Mouse (Mus musculus) kidney, embryonic 15.5 days (tissue): ENCODE data around the gene Pik3r1. TPM values are rescaled to one million over a fixed set of nuclear protein-coding genes. Genes with fewer than 3 reads are reported as not detected.

Experiments used
- ATAC-seq: fragments of 200-750 bp; cut with Nextera tagmentation; replicated peaks from 2 replicates; pipeline ENCODE4 v1.8.0; 2017; ENCODE audit warnings: moderate TSS enrichment; ENCODE audit not compliant: low FRiP score
- H3K27ac ChIP-seq: fragments of 300-500 bp; sonication (generic); 2 replicates; pipeline ENCODE4 v1.5.1; 2015; ENCODE audit warnings: mild to moderate bottlenecking, inconsistent platforms
- H3K27me3 ChIP-seq: fragments of 300-500 bp; sonication (generic); 2 replicates; pipeline ENCODE4 v1.6.1; 2015; ENCODE audit warnings: inconsistent platforms
- H3K36me3 ChIP-seq: fragments of 300-500 bp; sonication (generic); 2 replicates; pipeline ENCODE4 v1.6.1; 2015; ENCODE audit warnings: inconsistent platforms
- H3K4me1 ChIP-seq: fragments of 300-500 bp; sonication (generic); 2 replicates; pipeline ENCODE4 v1.6.1; 2015; ENCODE audit warnings: inconsistent platforms
- H3K4me2 ChIP-seq: fragments of 300-500 bp; sonication (generic); 2 replicates; pipeline ENCODE4 v1.6.1; 2015; ENCODE audit warnings: moderate library complexity, mild to moderate bottlenecking, inconsistent platforms
- H3K4me3 ChIP-seq: fragments of 300-500 bp; sonication (generic); replicated peaks from 2 replicates; pipeline ENCODE4 v1.5.1; 2015; ENCODE audit warnings: mild to moderate bottlenecking, inconsistent platforms
- H3K9ac ChIP-seq: fragments of 300-500 bp; sonication (generic); 2 replicates; pipeline ENCODE4 v1.6.1; 2015; ENCODE audit warnings: mild to moderate bottlenecking, inconsistent platforms
- H3K9me3 ChIP-seq: fragments of 300-500 bp; sonication (generic); replicated peaks from 2 replicates; pipeline ENCODE4 v1.6.1; 2016; ENCODE audit warnings: inconsistent platforms
- WGBS: fragments of 180-500 bp; shearing (Covaris S2); methylation state at CpG from one replicate; pipeline ENCODE4 v1.1.7; 2015; ENCODE audit warnings: mixed read lengths; 5-methylcytosine and 5-hydroxymethylcytosine counted together
- polyA plus RNA-seq: library from polyadenylated mRNA; unstranded; fragments of >200 nt; fragmentation: Nextera tagmentation; extraction: Ambion mirVana; gene quantifications from 2 replicates; pipeline ENCODE4 v1.2.1, GENCODE M21; 2015

The Pik3r1 gene
- polyA plus RNA-seq, 1 experiment from 2014 or later, result 40.3 TPM

- Histone ChIP-seq H3K4me3 (peak overlapping the region; percentile 11; the same call in 1 of the 2 replicates), H3K4me1 (peaks cover 71% of the 10 kb centered on the region)
These were observed 3.9 kb downstream of the Pik3r1 start for GRCm38 (mm10) chr13:101764111-101764510.

GRCm38 (mm10) chr13:101763676-101764075 lies 4.3 kb downstream of the Pik3r1 start:
- Histone ChIP-seq H3K9ac (no peak overlapping the region; the same call in 1 of the 2 replicates), H3K4me2 (peak overlapping the region; percentile 40), H3K4me1 (peaks cover 71% of the 10 kb centered on the region), H3K9me3 (no peaks in the 10 kb centered on the region), H3K27ac (peak overlapping the region; percentile 68), H3K4me3 (peak overlapping the region; percentile 11; the same call in 1 of the 2 replicates), H3K36me3 (0 out of 2 replicates have a peak, but pooled peaks cover 3% of the 10 kb centered on the region), H3K27me3 (no peaks in the 10 kb centered on the region)
- WGBS, result 79% methylated on average over 9 of the region's 9 CpGs
- no peak for ATAC-seq

More at GRCm38 (mm10) chr13:101764111-101764510, 3.9 kb downstream of the Pik3r1 start:
- Histone ChIP-seq H3K9me3 (no peaks in the 10 kb centered on the region), H3K27ac (peak overlapping the region; percentile 68), H3K36me3 (0 out of 2 replicates have a peak, but pooled peaks cover 3% of the 10 kb centered on the region), H3K4me2 (peak overlapping the region; percentile 40), H3K9ac (no peak overlapping the region; the same call in 1 of the 2 replicates), H3K27me3 (no peaks in the 10 kb centered on the region)
- 25% methylated on average over 5 of the region's 5 CpGs for WGBS
- no peak for ATAC-seq

- Histone ChIP-seq H3K9ac (no peak overlapping the region), H3K4me3 (no peak overlapping the region), H3K4me1 (peaks cover 75% of the 10 kb centered on the region), H3K27ac (0 out of 2 replicates have a peak overlapping the region, but pooled peaks have one; percentile 68), H3K9me3 (no peaks in the 10 kb centered on the region), H3K36me3 (0 out of 2 replicates have a peak, but pooled peaks cover 3% of the 10 kb centered on the region), H3K4me2 (0 out of 2 replicates have a peak overlapping the region, but pooled peaks have one; percentile 40), H3K27me3 (no peaks in the 10 kb centered on the region)
- no peak for ATAC-seq
- 76% methylated on average over 5 of the region's 5 CpGs for WGBS
These were observed 4.9 kb downstream of the Pik3r1 start for GRCm38 (mm10) chr13:101763149-101763548.

- Histone ChIP-seq H3K9ac (no peak overlapping the region), H3K9me3 (no peaks in the 10 kb centered on the region), H3K4me2 (no peak overlapping the region), H3K36me3 (peaks cover 14% of the 10 kb centered on the region), H3K4me1 (peaks cover 89% of the 10 kb centered on the region), H3K27ac (no peak overlapping the region), H3K27me3 (no peaks in the 10 kb centered on the region), H3K4me3 (no peak overlapping the region)
- ATAC-seq, result no peak
- 66% methylated on average over 5 of the region's 5 CpGs for WGBS
These were observed 6.4 kb downstream of the Pik3r1 start for GRCm38 (mm10) chr13:101761617-101762016.

- peaks cover 20% of the 10 kb centered on the region for H3K36me3 ChIP-seq
- H3K27ac ChIP-seq, result 0 out of 2 replicates have a peak overlapping the region, but pooled peaks have one; percentile 37
- no peak overlapping the region for H3K4me3 ChIP-seq
- WGBS, result 75% methylated on average over 3 of the region's 3 CpGs
- no peaks in the 10 kb centered on the region for H3K27me3 ChIP-seq
- H3K4me1 ChIP-seq, result peaks cover 87% of the 10 kb centered on the region
- H3K4me2 ChIP-seq, result 0 out of 2 replicates have a peak overlapping the region, but pooled peaks have one; percentile 14
- ATAC-seq, result no peak; the same call in 1 of the 2 replicates
- H3K9ac ChIP-seq, result no peak overlapping the region
- H3K9me3 ChIP-seq, result no peaks in the 10 kb centered on the region
These were observed 7.1 kb downstream of the Pik3r1 start for GRCm38 (mm10) chr13:101760953-101761352.

- no peak overlapping the region for H3K9ac ChIP-seq
- no peak overlapping the region for H3K4me3 ChIP-seq
- WGBS, result 54% methylated on average over 8 of the region's 8 CpGs
- 0 out of 2 replicates have a peak, but pooled peaks have one; percentile 26 for ATAC-seq
- H3K4me2 ChIP-seq, result 0 out of 2 replicates have a peak overlapping the region, but pooled peaks have one; percentile 14
- peaks cover 81% of the 10 kb centered on the region for H3K4me1 ChIP-seq
- H3K36me3 ChIP-seq, result peaks cover 23% of the 10 kb centered on the region
- no peaks in the 10 kb centered on the region for H3K27me3 ChIP-seq
- no peaks in the 10 kb centered on the region for H3K9me3 ChIP-seq
- H3K27ac ChIP-seq, result peak overlapping the region; percentile 37; the same call in 1 of the 2 replicates
These were observed 7.9 kb downstream of the Pik3r1 start for GRCm38 (mm10) chr13:101760001-101760687.

GRCm38 (mm10) chr13:101759281-101759871 lies 8.6 kb downstream of the Pik3r1 start:
- no peak overlapping the region for H3K4me2 ChIP-seq
- 41% methylated on average over 3 of the region's 3 CpGs for WGBS
- H3K9ac ChIP-seq, result no peak overlapping the region
- H3K36me3 ChIP-seq, result peaks cover 28% of the 10 kb centered on the region
- H3K9me3 ChIP-seq, result no peaks in the 10 kb centered on the region
- H3K27ac ChIP-seq, result 0 out of 2 replicates have a peak overlapping the region, but pooled peaks have one; percentile 22
- ATAC-seq, result no peak
- no peak overlapping the region for H3K4me3 ChIP-seq
- peaks cover 81% of the 10 kb centered on the region for H3K4me1 ChIP-seq
- H3K27me3 ChIP-seq, result no peaks in the 10 kb centered on the region

- Histone ChIP-seq H3K9me3 (no peaks in the 10 kb centered on the region), H3K9ac (no peak overlapping the region), H3K36me3 (peaks cover 25% of the 10 kb centered on the region), H3K4me1 (peaks cover 77% of the 10 kb centered on the region), H3K4me3 (no peak overlapping the region), H3K27ac (0 out of 2 replicates have a peak overlapping the region, but pooled peaks have one; percentile 4), H3K27me3 (no peaks in the 10 kb centered on the region), H3K4me2 (peak overlapping the region; percentile 19; the same call in 1 of the 2 replicates)
- 36% methylated on average over 22 of the region's 22 CpGs for WGBS
- no peak for ATAC-seq
These were observed 10.1 kb downstream of the Pik3r1 start for GRCm38 (mm10) chr13:101757801-101758422.

GRCm38 (mm10) chr13:101755228-101755627 lies 12.8 kb downstream of the Pik3r1 start:
- no peak overlapping the region for H3K4me2 ChIP-seq
- ATAC-seq, result no peak
- no peak overlapping the region for H3K4me3 ChIP-seq
- no peak overlapping the region for H3K9ac ChIP-seq
- H3K27me3 ChIP-seq, result no peaks in the 10 kb centered on the region
- H3K36me3 ChIP-seq, result peaks cover 37% of the 10 kb centered on the region
- H3K9me3 ChIP-seq, result no peaks in the 10 kb centered on the region
- WGBS, result 70% methylated on average over 2 of the region's 2 CpGs
- no peak overlapping the region for H3K27ac ChIP-seq
- H3K4me1 ChIP-seq, result peaks cover 61% of the 10 kb centered on the region

GRCm38 (mm10) chr13:101753639-101754038 lies 14.4 kb downstream of the Pik3r1 start:
- H3K9me3 ChIP-seq, result no peaks in the 10 kb centered on the region
- 56% methylated on average over 6 of the region's 6 CpGs for WGBS
- H3K27ac ChIP-seq, result no peak overlapping the region
- ATAC-seq, result peak; percentile 92
- H3K4me1 ChIP-seq, result peaks cover 46% of the 10 kb centered on the region
- no peak overlapping the region for H3K4me3 ChIP-seq
- H3K36me3 ChIP-seq, result peaks cover 37% of the 10 kb centered on the region
- no peak overlapping the region for H3K9ac ChIP-seq
- H3K27me3 ChIP-seq, result no peaks in the 10 kb centered on the region
- no peak overlapping the region for H3K4me2 ChIP-seq

GRCm38 (mm10) chr13:101751816-101752215 lies 16.2 kb downstream of the Pik3r1 start:
- Histone ChIP-seq H3K27ac (no peak overlapping the region), H3K36me3 (peaks cover 28% of the 10 kb centered on the region), H3K9ac (no peak overlapping the region), H3K9me3 (no peaks in the 10 kb centered on the region), H3K27me3 (no peaks in the 10 kb centered on the region), H3K4me3 (no peak overlapping the region), H3K4me1 (peaks cover 29% of the 10 kb centered on the region), H3K4me2 (no peak overlapping the region)
- no peak for ATAC-seq
- 76% methylated on average over 4 of the region's 4 CpGs for WGBS
